Comparison of ENCODE assay signal across 14 mouse cellular contexts in the genomic region with DNA sequence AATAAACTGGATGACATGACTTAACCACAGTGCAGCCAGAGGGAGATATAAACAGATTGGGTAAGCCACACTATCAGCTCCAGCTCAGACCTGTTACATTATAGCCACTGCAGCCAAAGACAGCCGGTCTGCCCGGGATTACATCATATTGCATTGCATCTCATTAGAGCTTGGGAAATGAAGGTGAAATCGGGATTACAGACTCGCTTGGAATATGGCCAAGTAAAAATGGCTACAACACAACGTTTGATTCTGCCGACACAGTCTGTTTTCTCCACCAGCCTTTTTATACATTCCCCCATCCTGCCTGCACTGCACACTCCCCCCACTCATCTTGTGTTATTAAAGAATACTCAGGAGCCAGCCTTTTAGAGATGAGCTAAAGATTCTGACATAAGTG.
DNase-seq lines count a peak whose midpoint lies in the region; ATAC-seq lines count a peak whose summit lies in the region.
"Had no signal": no experiment of that assay in that cellular context is flagged by ENCODE, and none has a peak within 500 bp of the region (broad histone marks: within the 10 kb centered on the region; RNA-seq: fewer than 3 reads in every experiment).

No protein-coding gene starts in this region.

- WGBS in midbrain, embryonic 12.5 days = 64% methylated on average over 6 of the region's 6 CpGs
- WGBS in midbrain, embryonic 10.5 days = 85% methylated on average over 6 of the region's 6 CpGs
- WGBS in forebrain, embryonic 16.5 days = 20% methylated on average over 6 of the region's 6 CpGs
- 20% methylated on average over 6 of the region's 6 CpGs for WGBS in midbrain, embryonic 16.5 days

- peak overlapping the region; percentile 71 for H3K27ac ChIP-seq in midbrain, embryonic 12.5 days (replicated peaks)
- no peak overlapping the region for H3K27ac ChIP-seq in midbrain, embryonic 10.5 days (replicated peaks)
- H3K27ac ChIP-seq in forebrain, embryonic 16.5 days (ENCODE audit: low read length) = peak overlapping the region; percentile 65
- H3K27ac ChIP-seq in midbrain, embryonic 16.5 days (ENCODE audit: low read length) = peak overlapping the region; percentile 43; the same call in 1 of the 2 replicates
- H3K27ac ChIP-seq: layer of hippocampus, adult 2 months; neural tube, embryonic 12.5 days had no signal

- no peak for ATAC-seq in midbrain, embryonic 12.5 days (ENCODE audit: low FRiP score, low read depth)
- peak; percentile 92 for ATAC-seq in forebrain, embryonic 16.5 days
- ATAC-seq in midbrain, embryonic 16.5 days = peak; percentile 71

- H3K9ac ChIP-seq in midbrain, embryonic 12.5 days (replicated peaks) = no peak overlapping the region
- no peak overlapping the region for H3K9ac ChIP-seq in forebrain, embryonic 16.5 days (replicated peaks; ENCODE audit: low read depth, low read length)
- no peak overlapping the region for H3K9ac ChIP-seq in midbrain, embryonic 16.5 days (ENCODE audit: low read depth, low read length)
- H3K9ac ChIP-seq: hindbrain, embryonic 15.5 days; lung, embryonic 14.5 days; neural tube, embryonic 12.5 days had no signal

- DNase-seq in cerebellum, postnatal 10 days = peak; percentile 42 to 70
- DNase-seq in cerebellum, adult 9-11 months = no peak
- DNase-seq in midbrain, embryonic 10.5 days (ENCODE audit: low spot score) = no peak
- DNase-seq in gastrocnemius, adult 18-20 months (ENCODE audit: low spot score) = no peak
- DNase-seq in embryo, embryonic 11 days = no peak
- DNase-seq: kidney, adult 8-10 months; lung, embryonic 14.5 days; thymus, postnatal 36 days had no signal

- H3K36me3 ChIP-seq in midbrain, embryonic 12.5 days = no peaks in the 10 kb centered on the region
- H3K36me3 ChIP-seq in midbrain, embryonic 10.5 days = no peaks in the 10 kb centered on the region
- no peaks in the 10 kb centered on the region for H3K36me3 ChIP-seq in forebrain, embryonic 16.5 days (ENCODE audit: control insufficient read depth, insufficient read depth)
- no peaks in the 10 kb centered on the region for H3K36me3 ChIP-seq in midbrain, embryonic 16.5 days (ENCODE audit: control insufficient read depth, insufficient read depth, low read length)
- H3K36me3 ChIP-seq: hindbrain, embryonic 15.5 days; neural tube, embryonic 12.5 days had no signal

- H3K4me1 ChIP-seq in midbrain, embryonic 12.5 days = peaks cover 10% of the 10 kb centered on the region
- no peaks in the 10 kb centered on the region for H3K4me1 ChIP-seq in midbrain, embryonic 10.5 days
- peaks cover 11% of the 10 kb centered on the region for H3K4me1 ChIP-seq in forebrain, embryonic 16.5 days (replicated peaks; ENCODE audit: control insufficient read depth, insufficient read depth, low read length)
- H3K4me1 ChIP-seq in midbrain, embryonic 16.5 days (ENCODE audit: control insufficient read depth, insufficient read depth, low read length) = peaks cover 7% of the 10 kb centered on the region

- H3K4me2 ChIP-seq in midbrain, embryonic 12.5 days (replicated peaks) = no peak overlapping the region
- no peak overlapping the region for H3K4me2 ChIP-seq in forebrain, embryonic 16.5 days (ENCODE audit: low read length)
- H3K4me2 ChIP-seq in midbrain, embryonic 16.5 days (ENCODE audit: low read length) = no peak overlapping the region
- H3K4me2 ChIP-seq: hindbrain, embryonic 15.5 days; lung, embryonic 14.5 days; neural tube, embryonic 12.5 days had no signal

- H3K9me3 ChIP-seq in midbrain, embryonic 12.5 days = no peaks in the 10 kb centered on the region
- no peaks in the 10 kb centered on the region for H3K9me3 ChIP-seq in midbrain, embryonic 10.5 days (replicated peaks)
- H3K9me3 ChIP-seq in forebrain, embryonic 16.5 days (ENCODE audit: control insufficient read depth, low read length) = no peaks in the 10 kb centered on the region
- no peaks in the 10 kb centered on the region for H3K9me3 ChIP-seq in midbrain, embryonic 16.5 days (replicated peaks; ENCODE audit: control insufficient read depth, low read length, poor library complexity, severe bottlenecking)
- H3K9me3 ChIP-seq: hindbrain, embryonic 15.5 days; neural tube, embryonic 12.5 days had no signal

- no peaks in the 10 kb centered on the region for H3K27me3 ChIP-seq in midbrain, embryonic 12.5 days
- no peaks in the 10 kb centered on the region for H3K27me3 ChIP-seq in midbrain, embryonic 10.5 days (ENCODE audit: low read depth, poor library complexity, severe bottlenecking)
- no peaks in the 10 kb centered on the region for H3K27me3 ChIP-seq in forebrain, embryonic 16.5 days (replicated peaks; ENCODE audit: control insufficient read depth, insufficient read depth, low read length)
- H3K27me3 ChIP-seq in midbrain, embryonic 16.5 days (ENCODE audit: control insufficient read depth, insufficient read depth, low read depth, low read length) = no peaks in the 10 kb centered on the region
- H3K27me3 ChIP-seq: hindbrain, embryonic 15.5 days; neural tube, embryonic 12.5 days had no signal

- no peak overlapping the region for H3K4me3 ChIP-seq in midbrain, embryonic 12.5 days
- no peak overlapping the region for H3K4me3 ChIP-seq in midbrain, embryonic 10.5 days
- H3K4me3 ChIP-seq in forebrain, embryonic 16.5 days (replicated peaks; ENCODE audit: low read length) = no peak overlapping the region
- H3K4me3 ChIP-seq in midbrain, embryonic 16.5 days (ENCODE audit: low read depth, low read length) = no peak overlapping the region
- H3K4me3 ChIP-seq: hindbrain, embryonic 15.5 days; layer of hippocampus, adult 2 months; neural tube, embryonic 12.5 days had no signal

Comparison
In these comparisons a context has a peak if more than half of its experiments do, and no peak if none do; other contexts are left out.
1. DNase-seq: peak in cerebellum, postnatal 10 days (2 of 2); none in cerebellum, adult 9-11 months (single experiment), midbrain, embryonic 10.5 days (single experiment), gastrocnemius, adult 18-20 months (single experiment) and embryo, embryonic 11 days (single experiment).